Mouse (Mus musculus): ENCODE measurements at regions not wholly inside any gene's neighbourhood (a gene's known extent, or its start where the extent isn't known, plus 50 kb on each side); places are given as distances from the start of the nearest gene placed in this dataset.
"Not testable (repeated sequence)": the region's sequence is repeated elsewhere in the genome, so short reads cannot be mapped to it uniquely, and the experiment has no call there.

DNA sequence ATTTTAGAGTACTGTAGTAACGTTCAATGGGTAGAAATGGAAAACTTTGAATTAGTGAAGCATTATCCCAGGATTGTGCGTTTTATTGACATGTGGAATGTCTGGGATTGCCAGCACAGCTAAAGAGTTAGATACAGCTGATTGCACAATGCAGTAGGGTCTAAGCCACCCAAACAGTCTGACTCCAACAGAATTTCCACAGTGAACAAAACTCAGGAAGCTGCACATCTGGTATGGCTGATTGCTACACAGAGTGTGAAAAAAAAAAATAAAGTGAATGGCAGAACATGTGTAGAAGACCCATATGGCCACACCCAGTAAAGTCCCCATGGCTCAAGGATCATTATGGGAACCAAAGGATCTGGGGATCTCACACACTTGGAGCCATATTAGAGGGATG is 596.0 kb upstream of the Igfbp3 start:
- DNase-seq (ENCODE audit: low spot score), result no peak

DNA sequence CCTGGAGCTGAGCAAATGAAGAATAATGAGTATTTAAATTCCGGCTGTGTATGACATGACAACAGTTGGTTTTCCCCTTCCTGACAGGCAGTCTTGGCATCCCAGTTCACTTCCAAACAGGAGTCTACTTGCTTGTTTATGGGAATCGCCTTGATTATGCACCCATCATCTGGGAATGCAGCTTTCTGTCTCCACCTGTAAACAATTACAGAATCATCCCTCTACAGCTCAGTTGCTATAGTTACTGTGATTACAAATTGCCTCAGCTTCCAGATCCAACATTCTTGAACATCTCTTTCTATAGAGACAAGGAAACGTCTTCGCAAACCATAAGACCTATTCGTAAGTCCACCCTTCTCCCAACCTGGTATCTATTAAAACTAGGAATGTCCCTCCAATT is 582.6 kb upstream of the Igfbp3 start:
- DNase-seq (ENCODE audit: low spot score), result no peak

DNA sequence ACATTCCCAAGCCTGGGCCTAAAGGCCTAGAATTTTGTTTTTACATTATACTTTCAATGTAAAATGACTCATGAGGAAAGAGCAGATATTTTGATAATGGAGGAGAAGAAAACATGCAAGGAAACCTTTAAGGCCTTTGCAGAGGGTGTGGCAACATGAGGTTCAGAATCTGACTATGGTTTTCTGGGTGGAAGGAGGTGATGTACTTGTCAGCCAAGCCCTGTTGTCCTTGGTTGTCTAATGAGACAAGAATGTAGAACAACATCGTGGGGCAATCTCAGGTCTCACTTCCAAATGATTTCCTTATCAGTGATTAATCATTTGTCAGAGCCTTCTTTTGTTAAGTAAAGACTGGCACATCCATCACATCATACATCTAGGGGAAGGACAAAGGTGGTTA is 580.5 kb upstream of the Igfbp3 start:
- DNase-seq (ENCODE audit: low spot score), result no peak

DNA sequence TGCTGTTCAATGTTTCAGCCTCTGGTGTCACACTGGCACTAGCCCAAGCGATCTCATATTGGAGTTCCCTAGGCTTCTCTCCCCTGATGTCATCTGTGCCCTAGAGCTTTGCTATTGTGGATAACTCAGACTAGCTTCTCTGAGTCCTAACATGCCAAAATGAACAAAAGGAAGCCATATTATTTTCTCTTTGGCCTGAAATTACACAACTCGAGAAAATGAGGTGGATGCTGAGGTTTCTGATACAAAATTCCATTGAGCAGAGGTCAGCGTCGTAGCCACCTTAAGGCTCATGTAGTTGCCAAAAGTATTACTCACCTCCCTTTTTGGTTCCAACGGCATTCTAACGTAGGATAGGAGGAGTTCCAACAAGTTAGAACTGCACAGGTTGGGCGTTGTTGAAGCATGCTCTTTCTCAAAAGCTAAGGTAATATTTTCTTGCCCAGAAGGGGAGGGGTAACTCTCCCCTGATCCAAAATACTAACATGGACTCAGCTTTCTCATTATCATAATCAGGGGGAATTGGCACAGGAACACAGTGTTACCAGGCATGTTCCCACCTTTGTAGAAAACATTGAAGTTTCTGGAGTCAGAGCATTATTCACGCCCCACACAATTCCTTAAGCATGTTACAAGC is 566.9 kb upstream of the Igfbp3 start:
- DNase-seq (ENCODE audit: low spot score), result no peak

DNA sequence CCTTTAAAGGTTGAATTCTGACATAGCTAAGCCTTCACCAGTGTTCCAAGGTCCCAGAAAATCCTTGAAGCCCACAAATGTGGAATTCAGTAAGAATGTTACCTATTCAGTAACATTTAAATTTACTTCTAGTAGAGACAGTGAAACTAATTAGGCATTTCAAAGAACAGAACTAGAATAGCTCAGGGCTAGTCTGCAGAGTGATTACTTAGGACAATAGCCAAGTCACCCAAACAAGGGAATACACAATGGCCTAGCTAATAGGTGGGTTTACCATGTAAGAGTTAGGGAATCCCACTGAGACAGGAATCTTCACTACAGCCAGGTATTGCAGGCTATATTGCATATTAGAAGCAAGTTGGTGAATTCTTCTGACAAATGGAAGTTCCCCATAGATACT is 561.6 kb upstream of the Igfbp3 start:
- not testable (repeated sequence) for DNase-seq (ENCODE audit: low spot score)

DNA sequence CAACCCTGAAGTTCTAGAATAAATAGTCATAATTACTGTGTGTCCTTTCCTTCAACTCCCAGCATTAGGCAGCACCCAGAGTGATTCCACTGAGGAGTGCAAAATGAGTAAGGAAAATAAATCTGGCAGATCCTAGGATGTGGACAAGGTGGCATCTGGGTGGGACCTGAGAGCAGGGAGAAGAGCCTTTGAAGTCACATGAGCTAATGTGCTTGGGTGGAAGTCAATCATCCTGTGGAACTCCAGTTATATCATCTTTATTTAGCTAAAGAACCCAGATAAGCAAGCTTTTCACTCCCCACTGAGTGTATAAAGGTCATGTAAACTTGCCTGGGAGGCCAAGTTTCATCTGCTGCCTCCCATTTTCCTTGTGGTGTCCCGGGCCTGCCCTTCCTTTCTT is 551.6 kb upstream of the Igfbp3 start:
- no peak for DNase-seq (ENCODE audit: low spot score)

DNA sequence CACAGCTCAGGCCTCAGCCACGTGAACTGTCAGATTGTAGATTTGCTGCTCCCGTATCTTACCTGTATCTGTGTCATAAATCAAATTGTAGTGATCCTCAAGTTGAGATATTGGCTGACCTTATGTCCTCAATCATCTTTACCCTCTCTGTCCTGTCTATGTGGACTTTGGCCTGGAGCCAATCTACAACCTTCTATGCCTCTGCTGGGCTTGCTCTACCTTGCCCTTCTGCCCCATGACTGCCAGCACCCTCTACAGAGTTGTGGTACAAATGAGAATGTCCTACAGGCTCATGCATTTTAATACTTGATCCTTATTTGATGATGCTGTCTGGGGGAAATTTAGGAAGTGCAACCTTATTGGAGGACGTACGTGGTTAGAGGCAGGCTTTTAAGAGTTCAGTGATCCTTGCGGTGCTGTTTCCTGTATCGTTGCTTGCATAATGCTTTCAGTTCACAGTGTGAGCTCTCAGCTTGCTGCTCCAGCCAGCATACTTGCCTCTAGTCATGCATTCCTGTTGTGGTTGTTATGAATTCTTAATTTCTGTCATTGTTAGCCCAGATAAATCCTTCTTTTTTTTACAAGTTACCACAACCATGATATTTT is 545.2 kb upstream of the Igfbp3 start:
- peak; percentile 25 for DNase-seq (ENCODE audit: low spot score)

All from urinary bladder, postnatal 25 days (tissue).